Mouse (Mus musculus): ENCODE results near the gene Rnasel.

Rnasel gene

GRCm38 (mm10) chr1:153736096-153736495, 13.1 kb upstream of the Rnasel start:
- no peak for DNase-seq (ENCODE audit: low read depth, low spot score)

DNA sequence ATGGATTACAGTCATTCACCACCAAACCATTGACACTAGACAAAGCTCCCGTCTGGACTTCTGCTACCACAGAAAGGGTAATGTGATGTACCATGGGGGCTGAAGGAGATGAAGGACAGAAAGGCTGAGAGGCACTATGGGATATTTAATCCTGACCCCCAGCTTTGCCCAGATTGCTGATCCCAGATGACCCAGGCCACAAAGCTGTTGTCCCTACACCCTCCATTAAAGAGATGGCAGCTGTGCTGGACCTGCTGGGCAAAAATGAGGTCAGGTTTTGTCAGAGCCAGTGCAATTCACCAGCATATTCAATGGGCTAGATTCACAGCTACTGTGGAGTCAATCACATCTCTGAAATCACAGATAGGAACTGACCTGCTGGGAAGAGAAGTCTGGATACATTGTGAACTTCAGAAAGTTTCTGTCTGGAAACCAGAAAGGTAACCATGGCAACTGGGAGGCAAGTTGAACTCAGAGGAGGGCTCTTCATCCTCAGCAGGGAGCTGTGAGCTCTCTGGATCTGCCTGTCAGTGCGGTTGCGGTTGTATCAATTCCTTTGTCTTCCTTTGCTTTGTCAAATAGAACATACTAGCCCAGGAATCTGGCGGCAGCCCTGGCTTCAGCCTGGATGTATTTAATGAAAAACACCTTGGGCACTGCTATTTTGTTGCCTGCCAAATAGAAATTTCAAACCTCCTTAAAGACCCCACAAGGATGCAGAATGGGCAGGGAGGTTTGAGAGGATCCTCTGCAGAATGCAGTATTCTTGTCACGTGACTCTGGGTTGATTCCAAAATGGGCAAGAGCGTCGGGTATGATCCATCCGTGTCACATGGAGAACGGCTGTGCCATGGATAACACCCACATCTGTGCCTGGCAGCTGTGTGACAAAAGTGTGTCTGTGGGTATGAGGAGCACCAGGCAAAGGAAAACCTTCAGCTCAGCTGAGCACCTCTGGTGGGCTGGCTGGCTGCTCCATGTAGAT, 11.8 kb upstream of the Rnasel start:
- peak; percentile 73 for DNase-seq (ENCODE audit: low read depth, low spot score)

DNA sequence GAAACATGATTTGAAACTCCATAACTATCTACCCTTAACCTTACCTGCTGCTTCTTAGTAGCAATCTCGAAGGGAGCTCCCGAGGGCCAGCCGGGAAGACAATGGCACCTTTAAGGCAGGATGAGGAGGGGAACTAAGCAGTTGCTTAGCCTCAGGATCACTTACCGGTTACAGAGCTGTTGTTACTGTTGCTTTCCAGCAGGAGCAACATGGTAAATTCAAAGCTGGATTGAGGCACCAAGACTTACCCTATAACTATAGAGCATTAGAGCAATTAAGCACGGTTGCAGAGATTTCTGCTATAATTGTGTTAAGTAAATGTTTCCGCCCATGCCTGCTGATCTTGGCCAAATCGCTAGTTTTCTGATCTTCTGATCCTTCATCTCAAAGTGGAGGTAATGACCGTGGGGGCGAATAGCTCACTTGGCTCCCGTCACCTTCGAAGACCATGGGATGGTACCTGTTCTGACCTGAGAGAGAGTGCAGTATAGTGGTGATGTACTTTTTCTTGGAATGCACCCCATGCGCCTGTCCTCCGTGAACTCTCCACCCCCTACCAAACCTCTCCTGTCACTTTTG, 9.7 kb upstream of the Rnasel start:
- no peak for DNase-seq (ENCODE audit: low read depth, low spot score)

GRCm38 (mm10) chr1:153740145-153740544, 9.1 kb upstream of the Rnasel start, which contains the start of gene Rgs16:
Gene Rgs16, plus strand, starts transcription at chr1:153740349.
- no peak for DNase-seq (ENCODE audit: low read depth, low spot score)

DNA sequence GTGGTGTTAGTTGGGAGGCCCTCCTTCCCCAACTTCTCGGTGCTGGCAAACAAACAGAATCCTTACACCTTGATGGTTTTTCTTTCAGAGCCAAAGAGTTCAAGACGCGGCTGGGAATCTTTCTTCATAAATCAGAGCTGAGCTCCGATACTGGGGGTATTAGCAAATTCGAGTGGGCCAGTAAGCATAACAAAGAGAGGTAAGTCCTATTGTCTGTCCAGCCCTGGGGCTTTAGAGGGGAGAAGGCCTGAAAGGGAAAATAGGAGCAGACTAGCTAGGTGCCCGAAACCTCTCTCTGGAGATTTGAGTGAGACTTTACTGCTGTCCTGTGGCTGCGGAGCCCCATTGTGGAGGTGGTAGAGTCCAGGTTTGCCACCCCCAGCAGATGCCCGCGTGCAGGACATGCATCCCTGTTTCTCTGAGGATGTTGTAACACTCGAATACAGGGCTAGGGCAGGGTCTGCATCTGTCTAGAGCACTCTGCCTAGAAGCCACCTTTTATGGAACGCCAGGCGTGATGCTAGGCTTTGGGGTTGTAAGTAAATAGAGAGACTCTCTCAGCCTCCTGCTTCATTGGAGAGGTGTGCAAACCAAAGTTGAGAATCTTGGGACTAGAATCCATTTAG, 8.3 kb upstream of the Rnasel start:
- DNase-seq (ENCODE audit: low read depth, low spot score): no peak

GRCm38 (mm10) chr1:153741551-153742316, 7.5 kb upstream of the Rnasel start:
- no peak for DNase-seq (ENCODE audit: low read depth, low spot score)

- no peak for DNase-seq (ENCODE audit: low read depth, low spot score)
Observed at GRCm38 (mm10) chr1:153742374-153743155, 6.7 kb upstream of the Rnasel start.

- no peak for DNase-seq (ENCODE audit: low read depth, low spot score)
Observed at GRCm38 (mm10) chr1:153746119-153746670, 3.0 kb upstream of the Rnasel start.

GRCm38 (mm10) chr1:153746728-153747127, 2.5 kb upstream of the Rnasel start:
- DNase-seq (ENCODE audit: low read depth, low spot score): no peak

GRCm38 (mm10) chr1:153747861-153748530, 1.2 kb upstream of the Rnasel start:
- no peak for DNase-seq (ENCODE audit: low read depth, low spot score)

GRCm38 (mm10) chr1:153748549-153748948, 677 bp upstream of the Rnasel start:
- DNase-seq (ENCODE audit: low read depth, low spot score): no peak

GRCm38 (mm10) chr1:153750054-153750453, 828 bp downstream of the Rnasel start:
- no peak for DNase-seq (ENCODE audit: low read depth, low spot score)

GRCm38 (mm10) chr1:153751763-153752301, 2.6 kb downstream of the Rnasel start:
- no peak for DNase-seq (ENCODE audit: low read depth, low spot score)

- no peak for DNase-seq (ENCODE audit: low read depth, low spot score)
Observed at GRCm38 (mm10) chr1:153752521-153752920, 3.3 kb downstream of the Rnasel start.

GRCm38 (mm10) chr1:153753725-153754464, 4.7 kb downstream of the Rnasel start:
- no peak for DNase-seq (ENCODE audit: low read depth, low spot score)

GRCm38 (mm10) chr1:153764136-153764535, 14.9 kb downstream of the Rnasel start:
- no peak for DNase-seq (ENCODE audit: low read depth, low spot score)

- no peak for DNase-seq (ENCODE audit: low read depth, low spot score)
Observed at GRCm38 (mm10) chr1:153766298-153766697, 17.1 kb downstream of the Rnasel start.

GRCm38 (mm10) chr1:153767281-153767680, 18.1 kb downstream of the Rnasel start:
- no peak for DNase-seq (ENCODE audit: low read depth, low spot score)

- DNase-seq (ENCODE audit: low read depth, low spot score): no peak
Observed at GRCm38 (mm10) chr1:153768465-153768864, 19.2 kb downstream of the Rnasel start.
